Mouse (Mus musculus) neural tube, embryonic 10.5 days (tissue): ENCODE data around the gene Fam98a.

ENCODE experiments used
- DNase-seq: peaks from one replicate; pipeline ENCODE4 v3.0.0-alpha.2; 2017; ENCODE audit warnings: low spot score; ENCODE audit errors: extremely low spot score

Fam98a gene

GRCm38 (mm10) chr17:75551512-75552400 lies at the start of gene Fam98a:
TSS of gene Fam98a (minus strand) at chr17:75551946.
- peak; percentile 99 for DNase-seq

DNA sequence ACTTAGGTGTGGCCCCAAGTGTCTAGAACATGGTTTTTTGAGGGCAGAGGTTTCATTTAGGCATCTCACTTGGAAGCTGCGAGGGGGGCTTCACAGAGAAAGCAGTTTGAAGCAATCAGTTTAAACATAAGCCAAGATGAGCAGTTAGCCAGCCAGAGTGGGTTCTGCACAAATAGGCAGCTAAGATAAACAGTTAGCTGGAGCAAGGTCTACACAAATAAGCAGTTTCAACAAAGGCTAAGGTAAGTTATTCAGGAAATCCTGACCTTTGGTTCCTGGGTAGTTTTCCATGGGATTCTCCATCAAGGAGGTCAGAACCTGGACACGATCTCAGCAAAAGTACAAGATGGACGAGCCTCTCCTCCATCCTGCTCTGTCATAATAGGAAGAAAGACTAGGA lies 46.9 kb upstream of the Fam98a start:
- no peak for DNase-seq

GRCm38 (mm10) chr17:75582738-75583137 lies 31.0 kb upstream of the Fam98a start:
- no peak for DNase-seq

- no peak for DNase-seq
Measured at GRCm38 (mm10) chr17:75575608-75576007, 23.9 kb upstream of the Fam98a start.

- DNase-seq, result no peak
Measured at GRCm38 (mm10) chr17:75558041-75558440, 6.3 kb upstream of the Fam98a start.

- no peak for DNase-seq
Measured at GRCm38 (mm10) chr17:75557031-75557430, 5.3 kb upstream of the Fam98a start.

DNA sequence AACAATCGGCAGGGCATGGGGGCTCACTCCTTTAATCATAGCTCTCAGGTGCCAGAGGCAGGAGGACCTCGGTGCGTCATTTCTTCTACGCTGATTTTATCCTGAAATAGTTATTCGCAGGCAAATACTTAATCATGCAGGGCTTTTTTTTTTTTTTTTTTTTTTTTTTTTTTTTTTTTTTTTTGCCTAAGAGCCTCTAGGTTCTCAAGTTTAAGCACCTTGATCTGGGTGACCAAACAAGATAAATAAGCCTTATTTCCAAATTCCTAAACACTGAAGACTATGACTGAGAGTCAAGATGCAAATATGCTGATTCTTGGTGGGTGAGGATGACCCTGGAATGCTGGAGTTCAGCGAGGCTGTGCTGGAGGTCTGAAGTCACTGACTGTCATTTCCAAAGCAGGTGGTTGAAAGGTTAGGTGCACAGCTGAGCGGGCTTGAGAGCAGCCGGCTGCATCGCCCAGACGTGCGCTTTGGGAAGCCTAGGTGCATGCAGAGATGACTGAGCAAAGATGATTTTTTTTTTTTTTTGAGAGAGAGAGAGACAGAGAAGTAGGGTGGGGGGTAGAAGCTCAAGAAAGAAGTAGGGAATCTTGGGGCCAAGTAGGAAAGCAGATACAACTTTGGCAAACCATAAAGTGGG lies 854 bp downstream of the Fam98a start:
- DNase-seq, result peak; percentile 33

DNA sequence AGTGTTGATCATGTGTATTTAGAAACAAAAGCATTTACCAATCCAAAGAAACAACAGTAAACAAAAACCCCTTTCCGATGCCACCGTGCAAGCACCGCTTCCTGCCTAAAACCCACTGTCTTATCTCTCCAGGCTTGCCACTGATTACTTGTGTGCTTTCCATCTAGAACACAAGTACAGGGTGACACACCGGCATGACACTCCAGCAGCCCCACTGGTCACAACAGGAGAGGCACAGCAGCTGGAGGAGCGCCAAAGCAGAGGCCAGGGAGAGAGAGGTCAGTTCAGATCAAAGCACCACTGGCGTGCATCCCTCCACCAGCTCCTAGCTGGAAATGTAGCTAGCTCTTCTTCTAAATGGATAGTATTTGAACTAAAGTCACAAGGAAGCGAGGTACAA lies 7.5 kb downstream of the Fam98a start:
- no peak for DNase-seq

DNA sequence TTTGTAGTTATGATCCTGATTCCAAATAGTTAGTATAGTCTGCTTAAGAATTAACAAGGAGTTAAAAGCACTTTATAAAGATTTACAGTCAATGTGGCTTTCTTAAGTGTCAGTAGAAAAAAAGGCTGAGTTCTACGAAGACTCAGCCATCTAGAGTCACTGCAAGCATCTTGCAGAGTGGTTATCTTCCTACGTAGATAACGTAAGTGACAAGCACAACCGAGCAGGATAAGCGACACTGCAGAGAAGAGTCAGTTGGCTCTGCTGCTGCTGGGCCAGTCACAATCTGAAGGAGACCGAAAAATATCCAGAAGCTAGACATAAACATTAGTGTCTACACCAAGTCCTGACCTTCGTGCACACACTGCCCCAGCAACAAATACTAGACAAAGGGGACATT lies 8.3 kb downstream of the Fam98a start:
- DNase-seq, result no peak

GRCm38 (mm10) chr17:75539841-75540240 lies 11.9 kb downstream of the Fam98a start:
- DNase-seq, result no peak

GRCm38 (mm10) chr17:75539130-75539529 lies 12.6 kb downstream of the Fam98a start:
- no peak for DNase-seq

- no peak for DNase-seq
Measured at GRCm38 (mm10) chr17:75538431-75538830, 13.3 kb downstream of the Fam98a start.

GRCm38 (mm10) chr17:75537050-75537445 lies 14.7 kb downstream of the Fam98a start:
- no peak for DNase-seq

DNA sequence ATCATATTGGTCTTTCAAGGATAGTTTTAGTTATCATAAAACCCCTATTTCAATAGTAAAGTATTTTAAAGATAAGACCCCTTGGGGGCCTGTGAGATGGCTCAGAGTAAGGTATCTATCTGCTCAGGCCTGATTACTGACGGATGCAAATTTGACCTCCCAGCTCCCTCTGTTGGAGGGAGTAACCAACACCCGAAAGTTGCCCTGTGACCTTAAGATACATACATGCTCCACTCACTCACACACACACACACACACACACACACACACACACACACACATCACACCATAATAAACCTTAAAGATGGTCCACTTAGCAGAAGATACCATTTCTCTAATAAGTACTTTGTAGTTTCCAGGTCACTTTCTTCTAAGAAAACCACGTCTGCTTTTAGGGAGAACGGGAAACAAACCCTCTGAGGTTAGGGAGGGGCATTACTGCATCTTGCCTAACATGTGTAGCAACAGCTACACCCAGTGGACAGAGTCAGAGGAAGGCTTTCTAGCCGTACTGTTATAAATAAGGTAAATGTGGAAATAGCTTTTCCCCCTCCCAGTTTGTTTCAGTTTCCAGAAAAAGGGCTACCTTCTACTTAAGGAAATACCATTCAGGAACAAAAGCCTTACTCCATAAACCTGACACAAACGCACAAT lies 15.2 kb downstream of the Fam98a start:
- DNase-seq, result no peak

DNA sequence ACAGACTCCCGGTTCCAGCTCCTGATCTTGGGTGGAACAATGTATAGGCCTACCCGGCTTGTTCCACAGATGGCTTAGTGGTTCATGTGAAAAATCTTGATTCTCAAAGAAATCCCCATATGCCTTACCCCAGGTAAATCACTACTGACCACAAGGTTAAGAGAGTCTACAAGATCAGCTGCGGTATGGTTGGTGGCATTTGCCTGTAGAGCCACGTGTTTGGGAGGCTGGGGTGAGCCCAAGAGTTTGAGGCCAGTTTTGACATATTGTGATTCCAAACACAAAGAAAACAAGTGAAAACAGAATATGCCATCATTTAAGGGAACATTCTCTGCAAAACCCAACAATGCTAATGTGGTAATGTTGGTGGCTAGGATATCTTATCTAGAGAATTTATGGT lies 16.1 kb downstream of the Fam98a start:
- no peak for DNase-seq

DNA sequence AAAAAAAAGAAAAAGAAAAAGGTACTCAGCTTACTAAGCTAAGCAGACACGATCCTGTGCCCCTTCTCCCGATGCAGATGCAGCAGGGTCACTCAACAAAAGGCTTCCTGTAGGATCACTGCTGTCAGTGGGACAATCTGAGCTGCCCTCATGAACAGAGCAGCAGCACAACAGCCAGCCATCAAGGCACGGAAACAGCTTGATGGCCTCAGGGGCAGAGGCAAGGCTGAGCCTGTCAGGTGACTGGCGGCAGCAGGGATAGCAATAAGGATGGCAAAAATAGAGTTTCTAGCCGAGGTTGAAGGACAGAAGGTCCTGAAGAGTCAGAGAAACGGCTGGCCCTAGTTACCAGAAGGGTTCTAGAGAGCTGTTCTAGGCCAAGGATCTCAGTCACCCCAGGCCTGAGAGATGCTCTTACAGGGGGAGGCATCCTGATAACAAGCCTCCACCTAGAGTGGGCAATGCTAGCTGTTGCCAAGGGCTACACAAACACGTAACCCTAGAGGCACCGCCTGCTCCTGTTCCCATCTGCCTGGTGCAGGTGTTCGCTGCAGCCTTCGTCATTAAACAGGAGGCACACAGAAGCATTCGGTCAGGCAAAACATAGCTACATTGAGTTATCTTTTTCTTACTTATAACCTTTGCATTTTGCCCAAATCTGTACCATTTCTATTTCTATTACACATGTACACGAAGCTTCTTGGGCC lies 17.3 kb downstream of the Fam98a start:
- no peak for DNase-seq

GRCm38 (mm10) chr17:75532469-75532986 lies 19.2 kb downstream of the Fam98a start:
- no peak for DNase-seq

DNA sequence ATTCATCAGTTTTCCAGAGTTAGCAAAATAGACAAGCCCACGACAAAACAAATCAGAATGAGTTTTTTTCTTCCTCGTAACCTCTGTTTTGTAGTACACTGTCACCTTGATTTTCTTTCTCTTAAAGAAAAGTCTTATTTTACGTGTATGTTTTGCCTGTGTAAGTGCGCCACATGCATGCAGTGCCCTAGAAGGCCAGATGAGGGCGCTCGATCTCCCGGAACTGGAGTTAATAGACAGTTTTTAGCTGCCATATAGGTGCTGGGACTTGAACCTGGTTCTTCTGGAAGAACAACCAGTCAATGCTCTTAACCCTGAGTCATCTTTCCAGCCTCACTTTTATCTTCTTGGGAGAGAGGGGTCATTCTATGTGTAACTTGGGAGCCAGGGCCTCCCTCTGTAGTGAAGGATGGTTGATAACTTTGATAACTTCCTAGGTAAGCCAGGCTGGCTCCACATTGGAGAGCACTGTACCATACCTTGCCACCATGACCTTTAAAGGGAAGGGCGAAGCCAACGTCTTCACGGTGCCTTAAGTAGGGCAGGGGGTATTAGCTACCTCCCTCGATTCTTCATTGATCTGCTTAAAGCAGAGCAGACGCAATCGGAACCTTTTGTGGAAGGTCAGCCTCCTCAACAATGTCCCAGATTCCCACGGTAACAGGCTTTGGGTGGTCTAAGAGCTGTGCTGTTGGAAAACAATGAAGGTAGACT lies 22.4 kb downstream of the Fam98a start:
- DNase-seq, result no peak

DNA sequence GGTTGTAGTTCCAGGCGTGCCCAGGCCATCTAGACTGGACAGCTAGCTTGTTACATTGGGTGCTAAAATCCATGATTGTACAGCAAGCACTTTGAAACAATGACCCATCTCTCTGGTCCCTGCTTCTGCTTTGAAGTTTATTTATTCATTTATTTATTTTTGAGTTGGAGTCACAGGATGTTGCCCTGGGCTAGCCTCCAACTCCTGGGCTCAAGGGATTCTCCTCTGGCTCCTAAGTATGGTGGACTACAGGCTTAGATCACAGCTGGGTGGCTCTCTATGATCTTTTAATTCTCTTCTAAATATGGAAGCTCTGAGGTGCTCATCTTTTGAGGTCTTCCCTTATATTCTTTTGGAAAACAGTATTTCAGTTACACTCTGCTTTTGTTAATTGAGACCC lies 25.3 kb downstream of the Fam98a start:
- no peak for DNase-seq

DNA sequence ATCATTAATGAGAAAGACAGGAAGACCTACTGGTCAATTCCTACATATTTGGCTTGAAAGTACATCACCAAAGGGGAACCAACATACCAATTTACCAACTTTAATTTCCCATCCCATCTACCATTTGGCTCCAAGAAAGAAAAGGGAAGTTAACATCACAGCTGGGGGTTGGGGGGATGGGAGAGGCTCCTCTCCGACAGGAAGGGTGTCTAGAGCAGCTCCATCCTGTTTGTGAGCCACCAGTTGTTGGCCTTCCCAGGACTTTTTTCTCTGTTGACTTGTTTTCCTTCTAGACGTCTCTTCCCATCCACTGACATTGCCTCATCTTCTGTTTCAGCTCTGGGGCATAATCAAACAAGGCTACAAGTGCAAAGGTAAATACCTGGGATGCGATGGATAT lies 27.9 kb downstream of the Fam98a start:
- no peak for DNase-seq
